Mouse (Mus musculus) intestine, postnatal 0 days (tissue): ENCODE results near the gene Dlgap4. TPM values are rescaled to one million over a fixed set of nuclear protein-coding genes. Genes with fewer than 3 reads are reported as not detected.

Source experiments
- ATAC-seq: fragments of 200-750 bp; cut with Nextera tagmentation; 2 replicates; pipeline ENCODE4 v1.8.0; 2017; ENCODE audit warnings: mild to moderate bottlenecking, moderate TSS enrichment, moderate library complexity
- H3K27ac ChIP-seq: fragments of 300-500 bp; sonication (generic); 2 replicates; pipeline ENCODE4 v1.5.1; 2014; ENCODE audit warnings: mild to moderate bottlenecking, low read depth, low read length, moderate library complexity
- H3K27me3 ChIP-seq: fragments of 300-500 bp; sonication (generic); replicated peaks from 2 replicates; pipeline ENCODE4 v1.6.1; 2014; ENCODE audit warnings: low read length, mixed read lengths; ENCODE audit not compliant: control insufficient read depth, insufficient read depth
- H3K36me3 ChIP-seq: fragments of 300-500 bp; sonication (generic); 2 replicates; pipeline ENCODE4 v1.6.1; 2014; ENCODE audit warnings: mild to moderate bottlenecking, moderate library complexity; ENCODE audit not compliant: control insufficient read depth, insufficient read depth
- H3K4me1 ChIP-seq: fragments of 300-500 bp; sonication (generic); replicated peaks from 2 replicates; pipeline ENCODE4 v1.6.1; 2014; ENCODE audit warnings: antibody characterized with exemption, low read length, mixed read lengths; ENCODE audit not compliant: control insufficient read depth, insufficient read depth
- H3K4me2 ChIP-seq: fragments of 300-500 bp; sonication (generic); replicated peaks from 2 replicates; pipeline ENCODE4 v1.6.1; 2014; ENCODE audit warnings: low read depth, mild to moderate bottlenecking, moderate library complexity
- H3K4me3 ChIP-seq: fragments of 300-500 bp; sonication (generic); 2 replicates; pipeline ENCODE4 v1.5.1; 2014; ENCODE audit warnings: low read depth, low read length
- H3K9ac ChIP-seq: fragments of 300-500 bp; sonication (generic); 2 replicates; pipeline ENCODE4 v1.6.1; 2014; ENCODE audit warnings: mild to moderate bottlenecking, low read depth, low read length
- H3K9me3 ChIP-seq: fragments of 300-500 bp; sonication (generic); 2 replicates; pipeline ENCODE4 v1.6.1; 2016; ENCODE audit warnings: mixed run types; ENCODE audit not compliant: control insufficient read depth
- CTCF ChIP-seq: sonication (generic); IDR thresholded peaks from 2 replicates; pipeline ENCODE4 v1.5.1; 2016; ENCODE audit warnings: low read depth, mild to moderate bottlenecking, control low read depth, antibody characterized with exemption, moderate library complexity
- WGBS: fragments of 180-500 bp; shearing (Covaris S2); extraction: QIAGEN DNeasy Blood & Tissue Kit; methylation state at CpG from one replicate; pipeline ENCODE4 v1.1.7; 2014; 5-methylcytosine and 5-hydroxymethylcytosine counted together
- polyA plus RNA-seq: library from polyadenylated mRNA; unstranded; fragments of >200 nt; fragmentation: Nextera tagmentation; extraction: Ambion mirVana; gene quantifications from 2 replicates; pipeline ENCODE4 v1.2.1, GENCODE M21; 2015

Dlgap4 gene
- polyA plus RNA-seq, 1 experiment from 2014 or later: 43.1 TPM

GRCm38 (mm10) chr2:156741998-156742397, 128.5 kb downstream of the Dlgap4 start:
- H3K4me2 ChIP-seq: no peak overlapping the region
- H3K27me3 ChIP-seq: no peaks in the 10 kb centered on the region
- ATAC-seq: no peak
- H3K9ac ChIP-seq: no peak overlapping the region
- H3K27ac ChIP-seq: no peak overlapping the region
- TF ChIP-seq CTCF: no peak
- H3K9me3 ChIP-seq: no peaks in the 10 kb centered on the region
- WGBS: 43% methylated on average over 4 of the region's 4 CpGs
- no peak overlapping the region for H3K4me3 ChIP-seq
- H3K36me3 ChIP-seq: peaks cover 22% of the 10 kb centered on the region
- H3K4me1 ChIP-seq: no peaks in the 10 kb centered on the region

- Histone ChIP-seq H3K4me3 (no peak overlapping the region), H3K27me3 (no peaks in the 10 kb centered on the region), H3K4me2 (no peak overlapping the region), H3K9ac (no peak overlapping the region), H3K9me3 (no peaks in the 10 kb centered on the region), H3K36me3 (peaks cover 34% of the 10 kb centered on the region), H3K27ac (no peak overlapping the region), H3K4me1 (no peaks in the 10 kb centered on the region)
- 19% methylated on average over 3 of the region's 3 CpGs for WGBS
- ATAC-seq: no peak
- no peak for TF ChIP-seq CTCF
These were observed 129.7 kb downstream of the Dlgap4 start for GRCm38 (mm10) chr2:156743248-156743647.

GRCm38 (mm10) chr2:156744414-156744813, 130.9 kb downstream of the Dlgap4 start:
- H3K4me2 ChIP-seq: no peak overlapping the region
- H3K36me3 ChIP-seq: peaks cover 46% of the 10 kb centered on the region
- no peak overlapping the region for H3K9ac ChIP-seq
- no peaks in the 10 kb centered on the region for H3K27me3 ChIP-seq
- H3K9me3 ChIP-seq: no peaks in the 10 kb centered on the region
- WGBS: 87% methylated on average over 5 of the region's 5 CpGs
- no peak overlapping the region for H3K4me3 ChIP-seq
- no peaks in the 10 kb centered on the region for H3K4me1 ChIP-seq
- TF ChIP-seq CTCF: no peak
- ATAC-seq: no peak
- H3K27ac ChIP-seq: no peak overlapping the region

GRCm38 (mm10) chr2:156747315-156747714, 133.8 kb downstream of the Dlgap4 start:
- Histone ChIP-seq H3K4me3 (no peak overlapping the region), H3K4me1 (no peaks in the 10 kb centered on the region), H3K9ac (no peak overlapping the region), H3K27ac (no peak overlapping the region), H3K9me3 (no peaks in the 10 kb centered on the region), H3K4me2 (no peak overlapping the region), H3K36me3 (peaks cover 66% of the 10 kb centered on the region), H3K27me3 (no peaks in the 10 kb centered on the region)
- 95% methylated on average over 3 of the region's 3 CpGs for WGBS
- no peak for ATAC-seq
- TF ChIP-seq CTCF: no peak

- H3K27ac ChIP-seq: no peak overlapping the region
- no peak for TF ChIP-seq CTCF
- H3K27me3 ChIP-seq: no peaks in the 10 kb centered on the region
- no peak for ATAC-seq
- H3K9me3 ChIP-seq: no peaks in the 10 kb centered on the region
- no peak overlapping the region for H3K9ac ChIP-seq
- H3K4me1 ChIP-seq: no peaks in the 10 kb centered on the region
- H3K36me3 ChIP-seq: peaks cover 69% of the 10 kb centered on the region
- 87% methylated on average over 8 of the region's 8 CpGs for WGBS
- H3K4me3 ChIP-seq: no peak overlapping the region
- H3K4me2 ChIP-seq: no peak overlapping the region
These were observed 136.2 kb downstream of the Dlgap4 start for GRCm38 (mm10) chr2:156749687-156750086.

- no peak overlapping the region for H3K4me2 ChIP-seq
- H3K36me3 ChIP-seq: peaks cover 71% of the 10 kb centered on the region
- no peak for ATAC-seq
- H3K9me3 ChIP-seq: no peaks in the 10 kb centered on the region
- H3K4me3 ChIP-seq: no peak overlapping the region
- no peak overlapping the region for H3K27ac ChIP-seq
- H3K4me1 ChIP-seq: no peaks in the 10 kb centered on the region
- no peak for TF ChIP-seq CTCF
- no peak overlapping the region for H3K9ac ChIP-seq
- no peaks in the 10 kb centered on the region for H3K27me3 ChIP-seq
- 85% methylated on average over 9 of the region's 9 CpGs for WGBS
These were observed 143.4 kb downstream of the Dlgap4 start for GRCm38 (mm10) chr2:156756937-156757336.
